Mouse (Mus musculus) embryonic facial prominence, embryonic 12.5 days (tissue): Measurements from ENCODE around the gene Mrrf. TPM values are rescaled to one million over a fixed set of nuclear protein-coding genes. Genes with fewer than 3 reads are reported as not detected.
A peak's percentile ranks its signal among the peaks of the same experiment; 100 is the strongest.
"Not testable (repeated sequence)": the region's sequence is repeated elsewhere in the genome, so short reads cannot be mapped to it uniquely, and the experiment has no call there.

ENCODE experiments used
- ATAC-seq: fragments of 200-750 bp; cut with Nextera tagmentation; 2 replicates; pipeline ENCODE4 v1.8.0; 2017; ENCODE audit not compliant: insufficient number of reproducible peaks, insufficient read depth, low FRiP score, low TSS enrichment
- H3K27ac ChIP-seq: fragments of 300-500 bp; sonication (generic); 2 replicates; pipeline ENCODE4 v1.5.1; 2016; ENCODE audit warnings: mild to moderate bottlenecking
- H3K27me3 ChIP-seq: fragments of 300-500 bp; sonication (generic); 2 replicates; pipeline ENCODE4 v1.6.1; 2016; ENCODE audit warnings: mild to moderate bottlenecking, moderate library complexity
- H3K36me3 ChIP-seq: fragments of 300-500 bp; sonication (generic); 2 replicates; pipeline ENCODE4 v1.6.1; 2016; ENCODE audit warnings: mild to moderate bottlenecking
- H3K4me1 ChIP-seq: fragments of 300-500 bp; sonication (generic); 2 replicates; pipeline ENCODE4 v1.6.1; 2016
- H3K4me2 ChIP-seq: fragments of 300-500 bp; sonication (generic); replicated peaks from 2 replicates; pipeline ENCODE4 v1.6.1; 2016; ENCODE audit warnings: mild to moderate bottlenecking, moderate library complexity
- H3K4me3 ChIP-seq: fragments of 300-500 bp; sonication (generic); 2 replicates; pipeline ENCODE4 v1.5.1; 2016; ENCODE audit warnings: mild to moderate bottlenecking
- H3K9ac ChIP-seq: fragments of 300-500 bp; sonication (generic); 2 replicates; pipeline ENCODE4 v1.6.1; 2016; ENCODE audit warnings: mild to moderate bottlenecking, moderate library complexity
- H3K9me3 ChIP-seq: fragments of 300-500 bp; sonication (generic); 2 replicates; pipeline ENCODE4 v1.6.1; 2016; ENCODE audit warnings: mild to moderate bottlenecking, moderate library complexity
- WGBS: fragments of 180-500 bp; shearing (Covaris S2); methylation state at CpG from one replicate; pipeline ENCODE4 v1.1.7; 2016; 5-methylcytosine and 5-hydroxymethylcytosine counted together
- polyA plus RNA-seq: library from polyadenylated mRNA; unstranded; fragments of >200 nt; fragmentation: Nextera tagmentation; extraction: Ambion mirVana; gene quantifications from 2 replicates; pipeline ENCODE4 v1.2.1, GENCODE M21; 2016

Mrrf gene
- polyA plus RNA-seq, 1 experiment from 2014 or later, result 29.1 TPM

DNA sequence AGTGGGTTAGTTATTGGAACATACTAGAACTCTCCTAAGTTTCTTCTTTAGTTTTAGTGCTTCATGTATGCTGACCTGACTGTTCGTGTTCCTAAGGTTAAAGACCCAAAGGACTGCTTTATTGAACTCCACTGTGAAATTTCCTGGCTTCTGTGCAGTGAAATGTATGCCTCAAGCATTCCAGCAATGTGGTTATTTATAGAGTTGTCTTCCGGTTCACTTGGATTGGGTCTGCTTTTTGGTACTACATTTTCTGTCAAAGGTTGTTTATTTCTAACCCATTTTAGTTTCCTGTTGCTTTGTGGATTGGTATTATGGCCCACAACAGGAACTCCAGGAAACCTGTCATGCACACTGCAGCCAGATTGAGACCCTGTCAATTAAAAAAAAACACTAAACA, 2.9 kb downstream of the Mrrf start:
- no peak overlapping the region for H3K4me2 ChIP-seq
- no peak overlapping the region for H3K27ac ChIP-seq
- no peaks in the 10 kb centered on the region for H3K9me3 ChIP-seq
- H3K27me3 ChIP-seq, result no peaks in the 10 kb centered on the region
- 49% methylated on average over 2 of the region's 2 CpGs for WGBS
- no peak overlapping the region for H3K4me3 ChIP-seq
- peaks cover 16% of the 10 kb centered on the region for H3K4me1 ChIP-seq
- no peak overlapping the region for H3K9ac ChIP-seq
- no peak for ATAC-seq
- 0 out of 2 replicates have a peak, but pooled peaks cover 2% of the 10 kb centered on the region for H3K36me3 ChIP-seq

DNA sequence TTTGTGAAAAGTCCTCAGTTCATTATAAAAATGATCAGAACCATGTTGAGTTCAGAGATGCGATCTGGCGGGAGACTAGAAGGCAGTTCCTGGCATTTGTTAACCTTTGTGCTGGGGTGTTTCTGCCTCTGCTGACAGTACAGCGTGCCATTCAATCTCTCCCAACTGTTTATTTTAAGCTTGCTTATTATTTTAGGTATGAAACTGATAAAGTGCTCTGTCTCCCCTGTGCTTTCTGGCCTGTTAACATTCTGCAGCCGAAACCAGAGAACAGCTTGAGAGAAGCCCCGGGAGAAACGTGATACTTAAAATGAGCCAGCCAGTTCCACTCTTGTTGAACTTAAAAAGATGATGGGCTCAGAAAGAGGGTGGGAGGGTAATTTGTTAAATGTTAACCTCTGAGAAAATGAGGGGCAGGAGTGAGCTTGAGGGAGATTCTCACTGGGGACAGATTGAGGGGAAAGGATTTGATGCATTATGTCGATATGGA, 12.7 kb downstream of the Mrrf start:
- 19% methylated on average over 7 of the region's 7 CpGs for WGBS
- peaks cover 30% of the 10 kb centered on the region for H3K4me1 ChIP-seq
- H3K36me3 ChIP-seq, result peaks cover 7% of the 10 kb centered on the region
- no peaks in the 10 kb centered on the region for H3K9me3 ChIP-seq
- no peak; the same call in 1 of the 2 replicates for ATAC-seq
- no peak overlapping the region for H3K4me3 ChIP-seq
- H3K27me3 ChIP-seq, result no peaks in the 10 kb centered on the region
- peak overlapping the region; percentile 68 for H3K27ac ChIP-seq
- H3K4me2 ChIP-seq, result peak overlapping the region; percentile 5; the same call in 1 of the 2 replicates
- no peak overlapping the region for H3K9ac ChIP-seq

- not testable (repeated sequence) for H3K9ac ChIP-seq, ATAC-seq, H3K27ac ChIP-seq, H3K27me3 ChIP-seq, H3K4me3 ChIP-seq, H3K9me3 ChIP-seq, H3K4me2 ChIP-seq
- peaks cover 12% of the 10 kb centered on the region for H3K36me3 ChIP-seq
- WGBS, result 93% methylated on average over 4 of the region's 4 CpGs
- H3K4me1 ChIP-seq, result peaks cover 33% of the 10 kb centered on the region
Measured at GRCm38 (mm10) chr2:36152401-36152800, 16.2 kb downstream of the Mrrf start.

GRCm38 (mm10) chr2:36157461-36157860, 21.3 kb downstream of the Mrrf start:
- H3K9me3 ChIP-seq, result no peaks in the 10 kb centered on the region
- no peak overlapping the region for H3K4me2 ChIP-seq
- peaks cover 29% of the 10 kb centered on the region for H3K4me1 ChIP-seq
- no peak overlapping the region for H3K9ac ChIP-seq
- H3K36me3 ChIP-seq, result peaks cover 12% of the 10 kb centered on the region
- H3K27ac ChIP-seq, result no peak overlapping the region
- no peak overlapping the region for H3K4me3 ChIP-seq
- no peak for ATAC-seq
- H3K27me3 ChIP-seq, result no peaks in the 10 kb centered on the region
- 77% methylated on average over 1 of the region's 1 CpGs for WGBS

DNA sequence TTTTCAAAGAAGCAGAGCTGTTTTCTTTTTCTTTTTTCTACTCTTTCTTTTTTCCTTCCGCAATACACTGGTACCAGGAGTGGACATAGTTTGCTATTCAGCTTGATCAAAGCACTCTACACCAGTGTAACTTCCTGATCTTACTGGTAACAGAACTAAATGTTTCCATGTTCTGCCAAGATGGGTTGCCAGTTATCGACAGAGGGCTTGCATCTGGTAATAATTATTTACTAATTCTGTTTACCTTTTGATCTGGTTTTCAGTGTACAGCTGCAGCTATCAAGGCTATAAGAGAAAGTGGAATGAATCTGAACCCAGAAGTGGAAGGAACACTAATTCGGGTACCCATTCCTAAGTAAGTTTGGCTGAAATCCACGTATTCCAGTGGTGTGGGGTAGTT, 23.1 kb downstream of the Mrrf start:
- no peaks in the 10 kb centered on the region for H3K9me3 ChIP-seq
- WGBS, result 32% methylated on average over 4 of the region's 4 CpGs
- peak overlapping the region; percentile 51; the same call in 1 of the 2 replicates for H3K27ac ChIP-seq
- ATAC-seq, result no peak
- H3K4me3 ChIP-seq, result no peak overlapping the region
- H3K36me3 ChIP-seq, result 0 out of 2 replicates have a peak, but pooled peaks cover 3% of the 10 kb centered on the region
- no peak overlapping the region for H3K9ac ChIP-seq
- peaks cover 29% of the 10 kb centered on the region for H3K4me1 ChIP-seq
- H3K4me2 ChIP-seq, result no peak overlapping the region
- no peaks in the 10 kb centered on the region for H3K27me3 ChIP-seq

- 0 out of 2 replicates have a peak, but pooled peaks cover 6% of the 10 kb centered on the region for H3K36me3 ChIP-seq
- no peak overlapping the region for H3K4me3 ChIP-seq
- no peak overlapping the region for H3K9ac ChIP-seq
- WGBS, result 81% methylated on average over 1 of the region's 1 CpGs
- H3K4me1 ChIP-seq, result peaks cover 13% of the 10 kb centered on the region; the same call in 1 of the 2 replicates
- ATAC-seq, result no peak
- H3K4me2 ChIP-seq, result no peak overlapping the region
- H3K27ac ChIP-seq, result no peak overlapping the region
- H3K27me3 ChIP-seq, result no peaks in the 10 kb centered on the region
- H3K9me3 ChIP-seq, result no peaks in the 10 kb centered on the region
Measured at GRCm38 (mm10) chr2:36167990-36168618, 31.9 kb downstream of the Mrrf start.

- Histone ChIP-seq H3K27me3 (no peaks in the 10 kb centered on the region), H3K4me3 (no peak overlapping the region), H3K4me2 (no peak overlapping the region), H3K36me3 (0 out of 2 replicates have a peak, but pooled peaks cover 6% of the 10 kb centered on the region), H3K4me1 (peaks cover 13% of the 10 kb centered on the region; the same call in 1 of the 2 replicates), H3K9ac (no peak overlapping the region), H3K27ac (no peak overlapping the region), H3K9me3 (no peaks in the 10 kb centered on the region)
- ATAC-seq, result no peak
- WGBS, result 72% methylated on average over 4 of the region's 4 CpGs
Measured at GRCm38 (mm10) chr2:36169176-36169575, 33.0 kb downstream of the Mrrf start.

DNA sequence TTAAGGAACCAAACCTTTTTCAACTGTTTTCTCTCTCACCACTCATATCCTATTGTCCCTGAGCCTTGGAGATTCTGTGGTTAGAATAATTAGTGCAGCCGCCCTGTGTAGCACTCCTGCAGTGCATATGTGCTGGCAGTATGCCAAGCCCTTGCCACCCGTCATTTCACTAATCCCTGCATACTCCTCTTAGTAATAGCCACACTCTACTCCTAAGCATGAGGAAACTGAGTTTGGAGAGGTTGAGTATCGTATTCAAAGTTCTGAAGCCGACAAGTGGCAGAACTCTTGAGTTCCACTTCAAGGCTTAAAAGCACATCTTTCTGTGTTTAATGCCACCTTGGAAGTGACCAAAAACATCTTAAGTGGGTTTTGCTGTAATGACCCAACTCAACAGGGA, 35.9 kb downstream of the Mrrf start:
- 53% methylated on average over 4 of the region's 4 CpGs for WGBS
- Histone ChIP-seq H3K27ac (no peak overlapping the region), H3K9me3 (no peaks in the 10 kb centered on the region), H3K4me1 (peaks cover 13% of the 10 kb centered on the region; the same call in 1 of the 2 replicates), H3K27me3 (no peaks in the 10 kb centered on the region), H3K9ac (no peak overlapping the region), H3K36me3 (0 out of 2 replicates have a peak, but pooled peaks cover 1% of the 10 kb centered on the region), H3K4me3 (no peak overlapping the region), H3K4me2 (no peak overlapping the region)
- ATAC-seq, result peak; percentile 69; the same call in 1 of the 2 replicates

GRCm38 (mm10) chr2:36172574-36172973, 36.4 kb downstream of the Mrrf start:
- no peak overlapping the region for H3K4me2 ChIP-seq
- ATAC-seq, result no peak

GRCm38 (mm10) chr2:36179487-36179886, 43.3 kb downstream of the Mrrf start:
- WGBS, result 53% methylated on average over 3 of the region's 3 CpGs
- Histone ChIP-seq H3K27me3 (no peaks in the 10 kb centered on the region), H3K4me3 (no peak overlapping the region), H3K4me1 (no peaks in the 10 kb centered on the region), H3K27ac (no peak overlapping the region), H3K9me3 (no peaks in the 10 kb centered on the region), H3K9ac (no peak overlapping the region), H3K4me2 (no peak overlapping the region), H3K36me3 (0 out of 2 replicates have a peak, but pooled peaks cover 19% of the 10 kb centered on the region)
- ATAC-seq, result no peak

More at GRCm38 (mm10) chr2:36172574-36172973, 36.4 kb downstream of the Mrrf start:
- Histone ChIP-seq H3K27me3 (no peaks in the 10 kb centered on the region), H3K9ac (no peak overlapping the region), H3K9me3 (no peaks in the 10 kb centered on the region), H3K27ac (no peak overlapping the region), H3K4me1 (peaks cover 13% of the 10 kb centered on the region; the same call in 1 of the 2 replicates), H3K4me3 (no peak overlapping the region), H3K36me3 (0 out of 2 replicates have a peak, but pooled peaks cover 6% of the 10 kb centered on the region)
- 88% methylated on average over 3 of the region's 3 CpGs for whole genome bisulfite sequencing

- not testable (repeated sequence) for H3K27ac ChIP-seq, ATAC-seq, H3K4me3 ChIP-seq, H3K4me1 ChIP-seq, H3K27me3 ChIP-seq, H3K4me2 ChIP-seq, H3K9ac ChIP-seq, H3K9me3 ChIP-seq
- 0 out of 2 replicates have a peak, but pooled peaks cover 19% of the 10 kb centered on the region for H3K36me3 ChIP-seq
- WGBS, result 81% methylated on average over 4 of the region's 4 CpGs
Measured at GRCm38 (mm10) chr2:36181587-36182368, 45.6 kb downstream of the Mrrf start.
